Mouse (Mus musculus) testis, postnatal 10 days (tissue): Measurements from ENCODE around the gene Rbms1.

Source experiments
- DNase-seq: peaks from one replicate; pipeline ENCODE4 v3.0.0; 2021; ENCODE audit warnings: low spot score

Gene Rbms1

GRCm38 (mm10) chr2:60756218-60756617 lies 206.8 kb downstream of the Rbms1 start:
- no peak for DNase-seq

- DNase-seq = no peak
Observed at GRCm38 (mm10) chr2:60755101-60755500, 207.9 kb downstream of the Rbms1 start.

GRCm38 (mm10) chr2:60751274-60751673 lies 211.7 kb downstream of the Rbms1 start:
- no peak for DNase-seq

DNA sequence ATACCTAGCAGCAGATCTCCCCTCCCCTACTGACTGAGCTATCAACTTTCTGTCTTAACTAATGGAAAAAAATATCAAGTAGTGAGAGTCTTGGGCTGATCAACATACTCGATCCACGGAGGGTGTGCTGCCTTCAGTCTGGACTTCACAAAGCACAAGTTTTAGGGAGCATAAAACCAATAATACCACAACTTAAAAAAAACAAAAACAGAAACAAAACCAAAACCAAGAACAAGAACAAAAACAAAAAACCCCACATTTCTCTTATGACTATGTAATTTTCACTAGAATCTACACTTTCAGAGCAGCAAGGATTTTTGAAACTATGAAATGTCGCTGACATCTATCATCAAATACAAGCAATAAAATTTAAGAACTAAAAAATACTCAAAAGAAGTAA lies 212.4 kb downstream of the Rbms1 start:
- no peak for DNase-seq

DNA sequence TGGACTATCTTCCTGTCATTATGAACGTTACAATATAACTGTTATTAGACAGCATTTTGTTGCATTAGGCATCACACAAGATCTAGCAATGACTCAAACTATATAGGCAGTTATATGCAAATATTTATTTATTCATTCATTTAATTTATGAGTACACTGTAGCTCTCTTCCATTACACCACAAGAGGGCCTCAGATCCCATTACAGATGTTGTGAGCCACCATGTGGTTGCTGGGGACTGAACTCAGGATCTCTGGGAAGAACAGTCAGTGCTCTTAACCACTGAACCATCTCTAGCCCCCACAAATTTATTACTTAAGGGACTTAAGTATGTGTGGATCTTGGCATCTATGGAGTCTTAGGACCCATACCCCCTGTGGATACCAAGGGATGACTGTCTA lies 214.4 kb downstream of the Rbms1 start:
- DNase-seq = no peak

- DNase-seq = no peak
Observed at GRCm38 (mm10) chr2:60747590-60747989, 215.4 kb downstream of the Rbms1 start.

DNA sequence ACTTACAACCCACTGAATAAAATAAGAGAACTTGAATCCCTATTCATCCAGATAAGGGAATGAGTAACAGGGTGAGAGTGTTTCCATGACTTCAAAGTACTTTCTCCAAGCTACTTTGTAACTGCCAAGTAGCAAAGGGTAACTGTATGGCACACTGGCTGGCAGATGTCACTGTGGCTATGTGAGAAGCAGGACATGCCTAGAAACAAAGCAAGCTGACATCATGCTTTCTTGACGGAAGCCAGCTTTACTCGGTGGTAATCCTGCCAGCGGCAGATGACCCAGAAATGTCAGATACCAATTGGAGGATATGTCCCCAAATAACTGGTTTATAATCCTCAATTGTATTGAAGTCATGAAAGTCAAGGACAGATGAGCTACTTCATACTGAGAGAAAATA lies 218.3 kb downstream of the Rbms1 start:
- DNase-seq = no peak

- DNase-seq = no peak
Observed at GRCm38 (mm10) chr2:60739389-60740137, 223.4 kb downstream of the Rbms1 start.

DNA sequence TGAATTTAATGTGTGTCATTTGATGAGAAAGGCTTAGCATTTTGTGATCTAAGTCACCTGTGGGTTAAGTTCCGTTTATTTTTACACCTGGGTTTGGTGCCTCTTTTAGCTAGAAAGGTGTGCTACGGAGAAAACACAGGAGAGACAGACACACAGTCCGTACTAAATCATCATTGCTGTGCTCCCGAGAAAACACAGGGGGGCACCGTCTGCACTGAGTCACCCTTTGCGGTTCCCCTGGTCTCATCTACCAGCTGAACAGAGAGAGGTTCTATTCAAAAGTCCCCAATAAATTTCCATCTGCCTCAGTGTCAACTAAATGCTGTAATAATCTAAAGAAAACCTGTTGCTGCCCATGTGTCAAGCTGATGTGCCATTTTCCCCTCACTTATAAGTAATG lies 232.1 kb downstream of the Rbms1 start:
- DNase-seq = no peak

GRCm38 (mm10) chr2:60730024-60730423 lies 233.0 kb downstream of the Rbms1 start:
- DNase-seq = peak; percentile 62

GRCm38 (mm10) chr2:60728902-60729585 lies 233.9 kb downstream of the Rbms1 start:
- no peak for DNase-seq

- DNase-seq = no peak
Observed at GRCm38 (mm10) chr2:60724660-60725059, 238.3 kb downstream of the Rbms1 start.

DNA sequence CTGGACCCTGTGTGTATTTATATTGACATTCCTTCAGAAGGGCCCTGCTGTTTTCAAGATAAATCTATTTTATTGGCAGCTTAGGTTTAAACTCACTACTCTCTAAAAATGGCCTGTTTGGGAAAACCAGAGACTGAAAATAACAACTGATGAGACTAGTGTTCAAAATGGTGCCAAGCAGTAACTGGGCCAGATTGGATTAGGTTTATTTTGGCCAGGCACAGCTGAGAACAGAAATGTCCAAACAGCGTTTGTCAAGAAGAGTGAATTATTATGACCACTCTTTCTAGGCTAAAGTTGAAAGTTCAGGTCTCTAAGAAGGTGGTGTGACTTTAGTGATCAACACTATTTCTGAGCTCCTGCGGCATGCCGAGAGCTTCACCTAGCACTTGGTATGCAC lies 240.0 kb downstream of the Rbms1 start:
- no peak for DNase-seq

GRCm38 (mm10) chr2:60722514-60722913 lies 240.5 kb downstream of the Rbms1 start, which contains the start of gene Itgb6:
Gene Itgb6 (minus strand): TSS chr2:60722643.
- no peak for DNase-seq

DNA sequence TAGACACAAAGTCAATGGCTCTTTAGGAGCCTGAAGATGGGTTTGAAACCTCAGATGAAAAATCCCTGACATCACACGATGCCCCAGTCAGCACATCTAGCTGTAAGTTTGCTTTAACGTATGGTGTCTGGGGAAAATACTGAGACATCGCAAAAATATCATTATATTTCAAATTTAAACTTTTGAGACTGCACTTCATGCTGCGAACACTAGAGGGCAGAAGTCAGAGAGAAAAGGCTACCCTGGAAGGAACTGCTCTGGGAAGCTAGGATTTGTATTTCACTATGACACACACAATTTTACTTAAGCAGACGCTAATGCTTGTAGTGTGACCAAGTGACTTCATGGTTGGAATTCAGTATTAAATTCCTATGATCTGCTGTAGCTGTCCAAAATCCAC lies 242.1 kb downstream of the Rbms1 start:
- DNase-seq = peak; percentile 60

GRCm38 (mm10) chr2:60720205-60720604 lies 242.8 kb downstream of the Rbms1 start:
- no peak for DNase-seq

GRCm38 (mm10) chr2:60717348-60717747 lies 245.6 kb downstream of the Rbms1 start:
- no peak for DNase-seq

GRCm38 (mm10) chr2:60716549-60716948 lies 246.4 kb downstream of the Rbms1 start:
- no peak for DNase-seq

DNA sequence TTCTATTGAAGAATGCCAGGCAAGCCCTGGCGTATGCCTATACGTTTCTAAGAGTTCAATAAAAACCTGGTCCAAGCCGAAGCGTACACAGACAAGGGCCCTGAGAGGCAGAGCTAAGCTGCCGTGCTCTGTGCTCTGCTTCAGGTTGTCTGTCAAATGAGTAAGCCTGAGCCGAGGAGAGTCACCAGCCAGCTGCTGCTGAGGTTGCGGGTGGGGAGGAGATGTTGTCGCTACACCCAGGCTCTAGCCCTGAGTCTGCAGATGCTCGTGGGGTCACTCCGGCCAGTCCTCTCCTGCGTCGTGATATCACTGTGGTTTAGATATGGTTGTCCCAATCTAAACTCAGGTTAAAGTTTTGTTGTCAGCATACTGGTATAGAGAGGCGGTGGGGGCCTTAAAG lies 247.2 kb downstream of the Rbms1 start:
- DNase-seq = no peak

DNA sequence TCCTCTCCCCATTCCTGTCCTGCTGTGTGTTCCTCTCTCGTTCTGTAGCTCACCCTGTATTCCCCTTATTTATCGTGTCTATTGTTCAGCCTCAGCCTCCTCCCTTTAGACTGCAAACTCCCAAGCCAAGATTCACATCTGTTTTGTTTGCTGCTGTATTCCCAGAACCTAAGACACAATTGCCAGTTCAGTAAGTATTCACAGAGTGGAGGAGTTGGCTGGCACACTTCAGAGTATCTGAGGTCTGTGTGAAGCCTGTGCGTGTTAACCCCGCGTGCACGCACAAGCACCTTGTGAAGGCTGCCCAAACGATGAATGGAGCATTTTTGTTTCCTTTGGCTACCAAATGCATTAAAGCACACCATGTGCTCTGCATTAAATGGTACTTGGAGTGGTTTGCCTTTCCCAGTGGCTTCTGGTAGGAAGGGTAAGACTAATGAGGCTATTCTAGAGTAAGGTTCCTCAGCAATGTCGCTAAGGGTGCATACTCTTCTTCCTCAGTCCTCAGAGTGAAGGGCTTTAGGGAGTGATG lies 248.0 kb downstream of the Rbms1 start:
- no peak for DNase-seq

DNA sequence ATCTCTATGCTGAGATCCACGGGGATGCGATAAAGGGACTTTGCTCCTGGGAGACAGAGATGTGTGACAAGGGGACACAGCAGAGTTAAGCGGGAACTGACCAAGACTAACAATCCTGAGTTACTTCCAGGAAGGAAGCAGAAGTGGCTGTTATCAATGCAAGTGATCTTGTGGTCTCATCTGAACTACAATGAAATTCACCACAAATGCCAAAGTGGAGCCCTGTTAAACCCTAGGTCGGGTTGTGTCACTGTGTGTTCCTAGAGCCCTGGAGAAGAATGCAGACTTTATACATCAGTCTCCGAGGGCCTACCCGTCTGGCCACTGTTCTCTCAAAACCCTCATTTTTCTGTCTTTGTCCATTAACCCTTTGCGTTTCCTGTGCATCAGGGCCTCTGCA lies 248.5 kb downstream of the Rbms1 start:
- DNase-seq = no peak

DNA sequence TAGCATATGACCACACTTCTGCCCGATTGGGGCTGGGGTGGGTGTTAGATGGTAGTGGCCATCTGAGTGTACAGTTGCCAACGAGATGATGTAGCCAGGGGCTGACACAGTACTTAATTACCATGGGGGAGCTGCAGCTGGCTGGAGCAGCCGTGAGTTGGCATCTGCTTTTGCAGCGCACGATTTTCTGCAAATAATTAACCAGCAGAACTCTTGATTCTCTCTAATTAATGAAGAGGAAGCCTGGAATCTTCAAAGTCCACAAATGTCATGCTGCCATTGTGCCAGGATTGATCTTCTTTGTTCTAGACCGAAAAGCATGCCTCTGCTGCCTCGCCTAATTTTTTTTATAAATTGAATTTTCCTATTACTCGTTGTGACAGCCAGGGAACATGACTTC lies 249.1 kb downstream of the Rbms1 start:
- DNase-seq = no peak

DNA sequence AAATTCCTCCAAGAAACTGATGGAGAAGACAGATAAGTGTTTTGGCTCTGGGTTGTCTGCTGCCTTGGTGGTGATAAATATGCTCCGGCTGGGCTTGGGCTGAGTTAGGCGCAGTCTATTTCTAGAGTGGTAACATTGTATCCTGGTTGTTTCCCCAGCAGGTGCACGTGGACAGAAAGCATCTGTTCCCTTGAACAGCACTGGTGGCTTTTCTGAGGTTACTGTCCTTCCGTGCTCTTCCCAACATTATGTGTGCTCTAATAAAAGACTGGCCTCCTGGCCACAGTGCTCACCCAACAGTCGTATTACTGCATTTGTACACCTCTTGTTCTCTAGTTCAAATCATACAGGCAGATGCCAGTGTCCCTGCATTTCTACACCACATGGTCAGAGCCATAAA lies 250.1 kb downstream of the Rbms1 start:
- DNase-seq = no peak
